8 mouse cellular contexts compared by ENCODE assay signal in genomic region chr6:83775638-83776293, GRCm38 (mm10). TPM values are rescaled to one million over a fixed set of nuclear protein-coding genes. Genes with fewer than 3 reads are reported as not detected.
DNase-seq lines count a peak whose midpoint lies in the region; ATAC-seq and TF ChIP-seq lines count a peak whose summit lies in the region.

Tex261 (minus strand) TSS chr6:83775813.

- peak; percentile 85 for ATAC-seq in erythroid progenitor cell, adult 5-6 weeks (replicated peaks; ENCODE audit: low FRiP score, poor library complexity, severe bottlenecking)
- peak; percentile 94 for ATAC-seq in heart, embryonic 12.5 days (ENCODE audit: insufficient number of reproducible peaks, low FRiP score)
- ATAC-seq in kidney, postnatal 0 days (replicated peaks; ENCODE audit: low FRiP score, low read depth) = peak; percentile 94
- ATAC-seq in liver, embryonic 11.5 days (replicated peaks; ENCODE audit: low FRiP score) = peak; percentile 93
- peak; percentile 92 for ATAC-seq in stomach, embryonic 14.5 days (ENCODE audit: insufficient number of reproducible peaks, insufficient read depth, low FRiP score, low read depth)

- peak within 1 kb of the TSS; percentile 96 for H3K4me3 ChIP-seq in heart, embryonic 12.5 days
- peak within 1 kb of the TSS; percentile 74 for H3K4me3 ChIP-seq in kidney, postnatal 0 days (replicated peaks; ENCODE audit: low read depth, low read length)
- H3K4me3 ChIP-seq in liver, embryonic 11.5 days (ENCODE audit: low read depth, low read length) = peak within 1 kb of the TSS; percentile 95
- H3K4me3 ChIP-seq in stomach, embryonic 14.5 days (ENCODE audit: low read depth, low read length) = peak within 1 kb of the TSS; percentile 85

- peak; percentile 93 for DNase-seq in CD4-positive helper T cell, adult 2 months (ENCODE audit: low read depth, low spot score)
- peak; percentile 81 for DNase-seq in brain, embryonic 18.5 days (ENCODE audit: low read depth, low spot score)
- peak; percentile 93 for DNase-seq in kidney, postnatal 0 days (ENCODE audit: low spot score)
- DNase-seq in liver, embryonic 11.5 days (ENCODE audit: low spot score) = peak; percentile 83
- DNase-seq in naive thymus-derived CD4-positive, alpha-beta T cell, adult 2 months (ENCODE audit: low read depth) = peak; percentile 93

- peak within 1 kb of the TSS; percentile 95 for H3K9ac ChIP-seq in heart, embryonic 12.5 days
- peak within 1 kb of the TSS; percentile 88 for H3K9ac ChIP-seq in kidney, postnatal 0 days (ENCODE audit: low read depth, low read length)
- H3K9ac ChIP-seq in liver, embryonic 11.5 days (ENCODE audit: low read depth, low read length) = peak within 1 kb of the TSS; percentile 96
- H3K9ac ChIP-seq in stomach, embryonic 14.5 days (replicated peaks; ENCODE audit: low read depth, low read length) = peak within 1 kb of the TSS; percentile 90

- peaks cover 16% of the 10 kb centered on the region for H3K4me1 ChIP-seq in heart, embryonic 12.5 days (replicated peaks)
- peaks cover 3% of the 10 kb centered on the region; the same call in 1 of the 2 replicates for H3K4me1 ChIP-seq in kidney, postnatal 0 days (replicated peaks; ENCODE audit: insufficient read depth, low read length)
- H3K4me1 ChIP-seq in liver, embryonic 11.5 days (replicated peaks; ENCODE audit: control insufficient read depth, insufficient read depth, low read length) = peaks cover 12% of the 10 kb centered on the region
- peaks cover 15% of the 10 kb centered on the region; the same call in 1 of the 2 replicates for H3K4me1 ChIP-seq in stomach, embryonic 14.5 days (ENCODE audit: control insufficient read depth, insufficient read depth, low read length)

- peak; percentile 76 for TF ChIP-seq CTCF in kidney, postnatal 0 days (IDR thresholded peaks at IDR 0.05; ENCODE audit: low read depth)

- WGBS in heart, embryonic 12.5 days = under 1% methylated on average over 45 of the region's 45 CpGs
- under 1% methylated on average over 45 of the region's 45 CpGs for WGBS in kidney, postnatal 0 days
- WGBS in liver, embryonic 11.5 days = under 1% methylated on average over 44 of the region's 45 CpGs
- WGBS in stomach, embryonic 14.5 days = under 1% methylated on average over 45 of the region's 45 CpGs

- H3K27ac ChIP-seq in heart, embryonic 12.5 days (ENCODE audit: poor library complexity, severe bottlenecking) = peak within 1 kb of the TSS; percentile 82
- H3K27ac ChIP-seq in kidney, postnatal 0 days = peak within 1 kb of the TSS; percentile 86
- peak within 1 kb of the TSS; percentile 86 for H3K27ac ChIP-seq in liver, embryonic 11.5 days (ENCODE audit: low read depth, low read length)
- peak within 1 kb of the TSS; percentile 88 for H3K27ac ChIP-seq in stomach, embryonic 14.5 days (ENCODE audit: low read length)

- no peaks in the 10 kb centered on the region for H3K9me3 ChIP-seq in heart, embryonic 12.5 days (replicated peaks)
- no peaks in the 10 kb centered on the region for H3K9me3 ChIP-seq in kidney, postnatal 0 days (replicated peaks; ENCODE audit: low read length)
- no peaks in the 10 kb centered on the region for H3K9me3 ChIP-seq in liver, embryonic 11.5 days (ENCODE audit: control insufficient read depth, low read length)
- H3K9me3 ChIP-seq in stomach, embryonic 14.5 days (ENCODE audit: control insufficient read depth, low read depth, low read length) = no peaks in the 10 kb centered on the region

- H3K4me2 ChIP-seq in heart, embryonic 12.5 days = peak within 1 kb of the TSS; percentile 81
- H3K4me2 ChIP-seq in kidney, postnatal 0 days (ENCODE audit: low read length) = peak within 1 kb of the TSS; percentile 63
- H3K4me2 ChIP-seq in liver, embryonic 11.5 days = peak within 1 kb of the TSS; percentile 94
- H3K4me2 ChIP-seq in stomach, embryonic 14.5 days (replicated peaks; ENCODE audit: low read depth, low read length) = peak within 1 kb of the TSS; percentile 78

- no peaks in the 10 kb centered on the region for H3K27me3 ChIP-seq in heart, embryonic 12.5 days (replicated peaks)
- no peaks in the 10 kb centered on the region for H3K27me3 ChIP-seq in kidney, postnatal 0 days (ENCODE audit: insufficient read depth, low read length)
- H3K27me3 ChIP-seq in liver, embryonic 11.5 days (replicated peaks; ENCODE audit: control insufficient read depth, insufficient read depth, low read length) = no peaks in the 10 kb centered on the region
- H3K27me3 ChIP-seq in stomach, embryonic 14.5 days (ENCODE audit: control insufficient read depth, insufficient read depth, low read length) = no peaks in the 10 kb centered on the region

- peaks cover 29% of the 10 kb centered on the region for H3K36me3 ChIP-seq in heart, embryonic 12.5 days
- peaks cover 6% of the 10 kb centered on the region for H3K36me3 ChIP-seq in kidney, postnatal 0 days (ENCODE audit: insufficient read depth, low read length)
- peaks cover 17% of the 10 kb centered on the region for H3K36me3 ChIP-seq in liver, embryonic 11.5 days (ENCODE audit: control insufficient read depth, insufficient read depth, low read length)
- peaks cover 9% of the 10 kb centered on the region; the same call in 1 of the 2 replicates for H3K36me3 ChIP-seq in stomach, embryonic 14.5 days (ENCODE audit: control insufficient read depth, insufficient read depth, low read length)

RNA-seq across cellular contexts. Expression of gene Tex261, which starts in this region (rescaled TPM):
- total RNA-seq in erythroid progenitor cell, adult 5-6 weeks (2015; ENCODE audit: low replicate concordance) = 18.9 and 21.3 TPM in 2 replicates
- total RNA-seq in erythroid progenitor cell, adult 5-6 weeks (2017; ENCODE audit: low replicate concordance) = 13.2 and 15.1 TPM in 2 replicates
- polyA plus RNA-seq in heart, embryonic 12.5 days (2016; fragmentation: Nextera tagmentation; extraction: Ambion mirVana) = 67.7 and 76.3 TPM in 2 replicates
- polyA plus RNA-seq in kidney, postnatal 0 days (2015; fragmentation: Nextera tagmentation; extraction: Ambion mirVana) = 108 TPM in 2 replicates
- polyA plus RNA-seq in liver, embryonic 11.5 days (2014; fragmentation: Nextera tagmentation; extraction: Ambion mirVana) = 69.8 and 77.3 TPM in 2 replicates
- polyA plus RNA-seq in stomach, embryonic 14.5 days (2014; fragmentation: Nextera tagmentation; extraction: Ambion mirVana) = 68.1 and 75.4 TPM in 2 replicates

Comparison
In these comparisons a context has a peak if more than half of its experiments do, and no peak if none do; other contexts are left out.
1. Peak in every context shown above with its lines: DNase-seq, ATAC-seq, H3K4me3 ChIP-seq and H3K27ac ChIP-seq.